Mouse (Mus musculus): ENCODE measurements around the gene Cth.
"Not testable (repeated sequence)": the region's sequence is repeated elsewhere in the genome, so short reads cannot be mapped to it uniquely, and the experiment has no call there.

Cth gene

DNA sequence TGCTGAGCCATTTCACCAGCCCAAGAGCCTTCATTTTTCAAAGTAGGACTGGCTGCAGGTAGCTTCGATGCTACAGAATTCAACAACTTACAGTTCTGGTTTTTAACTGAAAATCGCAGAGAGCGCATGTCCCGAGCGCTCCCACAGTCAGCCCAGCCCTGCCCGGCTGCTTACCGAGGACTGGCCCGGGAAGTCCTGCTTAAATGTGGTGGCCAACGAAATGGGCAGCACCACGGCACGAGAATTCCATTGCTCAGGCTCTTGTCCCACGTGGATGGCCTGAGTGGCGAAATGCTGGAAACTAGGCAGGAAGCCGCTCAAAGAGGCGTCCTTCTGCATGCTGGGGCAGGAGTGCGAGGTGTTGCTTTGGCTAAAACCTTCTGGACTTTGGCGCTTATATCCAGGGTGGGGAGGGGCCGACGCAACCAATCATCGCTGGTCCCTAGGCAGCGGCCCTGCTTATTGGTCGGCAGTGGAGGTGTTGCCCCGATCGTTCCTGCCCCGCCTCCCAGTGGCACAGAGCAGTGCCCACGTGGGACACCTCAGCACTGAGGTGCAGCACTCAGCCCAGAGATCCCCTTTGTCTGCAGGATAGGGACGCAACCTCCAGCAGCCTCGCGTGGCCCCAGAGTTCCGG is at the start of gene Cth:
TSS of gene Cth (minus strand) at position 386 of the 637 bp plus-strand sequence.
- DNase-seq (ENCODE audit: extremely low read depth, low read depth) = peak; percentile 93

DNA sequence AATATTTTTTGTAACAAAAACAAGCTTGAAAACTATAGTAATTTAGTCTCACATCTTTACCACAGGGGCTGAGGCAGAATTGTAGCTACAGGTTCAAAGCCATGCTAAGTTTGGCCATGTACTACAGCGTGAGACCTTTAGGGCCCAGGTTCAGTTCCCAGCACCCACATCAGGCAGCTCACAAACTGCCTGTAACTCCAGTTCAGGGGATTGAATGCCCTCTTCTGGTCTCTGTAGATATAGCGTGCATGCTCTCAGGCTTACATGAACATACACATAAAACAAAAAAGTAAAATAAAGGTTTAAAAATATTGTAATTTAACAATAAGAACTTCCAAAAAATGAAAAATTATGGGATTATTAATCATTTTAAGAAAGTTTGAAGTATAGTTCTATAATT is 48.4 kb upstream of the Cth start:
- DNase-seq (ENCODE audit: extremely low read depth, low read depth) = no peak

DNA sequence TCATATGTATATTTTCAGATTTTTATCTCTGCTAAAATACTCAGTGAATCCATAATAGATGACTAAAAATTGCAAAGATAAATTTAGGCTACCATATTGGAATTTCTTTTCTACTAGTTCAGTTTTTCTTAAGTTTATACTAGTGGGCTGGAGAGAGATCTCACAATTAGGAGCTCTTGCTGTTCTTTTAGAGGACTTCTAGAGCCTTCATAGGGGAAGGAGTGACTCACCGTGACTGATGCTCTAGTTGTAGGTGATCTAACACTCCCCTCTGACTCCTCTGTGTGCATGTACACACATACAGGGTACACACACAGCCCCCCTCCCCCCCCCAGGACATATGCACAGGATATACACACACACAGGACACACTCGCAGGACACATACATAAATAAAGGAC is 46.3 kb upstream of the Cth start:
- DNase-seq (ENCODE audit: extremely low read depth, low read depth) = no peak

DNA sequence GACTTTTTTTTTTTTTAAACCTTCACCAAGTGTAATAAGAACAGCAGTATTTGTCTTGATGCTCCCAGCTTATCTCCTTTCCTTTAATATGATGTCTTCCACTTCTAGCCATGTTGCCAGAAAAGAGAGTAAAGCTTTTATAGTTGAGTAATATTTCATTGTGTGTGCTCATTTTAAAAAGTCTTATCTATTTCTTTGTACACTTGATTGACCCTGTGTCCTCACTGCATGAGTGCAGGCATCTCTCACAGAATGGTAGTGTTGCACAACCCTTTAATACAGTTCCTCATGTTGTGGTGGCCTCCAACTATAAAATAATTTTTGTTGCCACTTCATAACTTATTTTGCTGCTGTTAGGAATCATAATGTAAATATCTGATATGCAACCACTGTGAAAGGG is 32.4 kb upstream of the Cth start:
- no peak for DNase-seq (ENCODE audit: extremely low read depth, low read depth)

DNA sequence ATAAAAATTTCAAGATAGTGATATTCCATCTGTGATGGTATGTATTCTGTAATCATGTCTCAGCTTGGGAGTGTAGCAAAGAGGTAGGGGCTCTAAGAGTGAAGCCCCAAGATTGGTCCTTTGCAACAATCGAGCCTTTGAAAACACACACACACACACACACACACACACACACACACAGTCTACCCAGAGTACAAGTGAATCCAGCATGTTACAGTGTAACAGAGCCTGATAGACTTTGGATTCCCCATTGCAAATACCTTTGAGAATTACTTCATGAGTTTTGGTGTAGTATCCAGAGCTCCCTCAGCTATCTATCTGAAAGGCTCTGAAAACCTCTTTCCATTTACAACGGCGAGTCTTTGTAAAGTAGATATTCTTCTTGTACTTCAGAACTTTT is 31.3 kb upstream of the Cth start:
- no peak for DNase-seq (ENCODE audit: extremely low read depth, low read depth)

DNA sequence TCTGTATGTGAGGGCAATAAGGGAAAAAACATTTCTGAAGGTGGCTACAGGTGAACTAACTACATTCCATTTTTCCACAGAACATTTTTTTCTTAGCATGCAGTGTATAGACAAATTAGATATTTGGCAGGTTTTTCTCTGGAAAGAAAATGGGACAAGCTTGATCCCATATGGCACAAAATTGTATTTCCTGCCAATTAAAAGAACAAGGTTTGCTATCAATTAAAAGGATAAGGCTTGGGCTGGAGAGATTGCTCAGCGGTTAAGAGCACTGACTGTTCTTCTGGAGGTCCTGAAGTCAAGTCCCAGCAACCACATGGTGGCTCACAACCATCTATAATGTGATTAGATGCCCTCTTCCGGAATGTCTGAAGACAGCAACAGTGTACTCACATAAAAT is 30.6 kb upstream of the Cth start:
- DNase-seq (ENCODE audit: extremely low read depth, low read depth) = no peak

DNA sequence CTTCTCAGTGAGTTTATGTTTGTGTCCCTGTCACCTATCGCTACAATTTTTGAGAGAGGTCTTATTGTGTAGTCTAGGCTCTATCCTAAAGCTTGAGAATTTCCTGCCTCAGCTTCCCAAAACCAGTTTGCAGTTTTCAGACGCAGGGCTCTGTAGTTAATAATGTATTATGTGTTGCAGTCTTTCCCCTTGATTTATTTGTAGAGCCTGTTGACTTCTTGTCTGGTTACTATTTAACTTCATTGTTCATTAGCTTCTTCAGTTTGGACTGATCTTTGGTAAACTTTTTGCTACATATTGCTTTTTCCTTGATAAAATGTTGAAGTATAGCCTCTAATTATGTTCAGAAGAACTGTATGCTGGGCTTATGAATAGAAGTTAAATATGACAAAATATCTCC is 27.8 kb upstream of the Cth start:
- no peak for DNase-seq (ENCODE audit: extremely low read depth, low read depth)

DNA sequence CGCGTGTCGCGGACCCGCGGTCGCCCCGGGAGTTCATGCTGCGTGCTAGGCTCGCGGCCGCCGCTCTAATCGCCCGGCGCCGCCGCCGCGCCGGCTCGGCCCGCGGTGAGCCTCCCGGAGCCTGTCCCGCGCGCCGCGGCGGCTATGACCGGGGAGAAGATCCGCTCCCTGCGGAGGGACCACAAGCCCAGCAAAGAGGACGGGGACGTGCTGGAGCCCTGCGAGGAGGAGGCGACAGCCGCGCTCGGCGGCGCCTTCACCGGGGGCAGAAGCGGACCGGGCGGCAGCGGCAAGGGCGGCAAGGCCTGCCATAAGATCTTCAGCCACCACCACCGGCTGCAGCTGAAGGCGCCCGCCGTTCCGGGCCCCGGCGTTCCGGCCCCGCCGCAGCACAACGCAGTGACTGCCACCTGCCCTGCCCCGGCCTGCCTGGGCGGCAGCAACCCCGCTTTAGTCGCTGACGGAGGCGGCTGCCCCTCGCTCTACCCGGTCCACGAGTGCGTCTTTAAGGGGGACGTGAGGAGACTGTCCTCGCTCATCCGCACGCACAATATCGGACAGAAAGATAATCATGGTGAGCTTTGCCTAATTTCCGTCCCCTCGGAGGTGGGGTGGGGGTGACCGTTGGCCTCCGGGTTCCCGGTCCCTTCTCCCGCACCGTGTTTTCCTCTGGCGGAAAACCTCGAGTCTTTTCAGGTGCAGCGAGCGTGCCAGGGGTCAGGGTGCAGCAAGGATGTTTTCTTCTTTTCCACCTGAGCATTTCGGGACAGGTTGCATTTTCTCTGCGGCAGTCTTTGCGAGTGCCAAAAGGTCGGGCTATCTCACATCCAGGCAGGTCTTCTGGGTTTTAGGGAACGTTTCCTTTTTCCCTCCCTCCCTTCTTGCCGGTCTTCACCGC is 22.8 kb upstream of the Cth start:
- DNase-seq (ENCODE audit: extremely low read depth, low read depth) = peak; percentile 24

DNA sequence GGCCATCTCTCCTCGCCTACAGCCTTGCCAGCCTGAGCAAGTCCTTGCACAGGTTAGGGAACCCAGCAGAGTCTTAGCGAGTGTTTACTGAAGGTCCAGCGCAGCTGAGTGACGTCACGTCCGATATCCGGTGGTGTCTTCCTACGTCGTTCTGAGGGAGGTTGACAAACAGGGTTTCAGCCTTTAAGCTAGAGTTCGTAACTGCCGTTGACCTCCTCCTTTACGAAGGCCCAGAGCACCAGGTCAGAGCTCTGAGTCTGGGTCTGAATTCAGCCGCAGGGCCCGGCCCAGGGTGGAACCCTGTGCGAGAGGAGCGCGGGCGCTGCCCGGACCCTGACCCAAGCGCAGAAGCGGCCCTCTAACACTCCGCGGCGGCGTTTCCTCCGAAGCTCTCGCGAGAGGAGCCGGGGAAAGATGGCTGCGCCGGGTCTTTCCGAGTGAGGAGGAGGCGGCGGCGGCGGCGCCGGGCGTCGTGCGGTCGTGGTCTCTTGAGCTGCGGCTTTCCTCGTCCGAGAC is 22.0 kb upstream of the Cth start, which contains the start of gene Ankrd13c:
TSS of gene Ankrd13c (plus strand) at position 397 of the 516 bp plus-strand sequence.
- DNase-seq (ENCODE audit: extremely low read depth, low read depth) = peak; percentile 97

DNA sequence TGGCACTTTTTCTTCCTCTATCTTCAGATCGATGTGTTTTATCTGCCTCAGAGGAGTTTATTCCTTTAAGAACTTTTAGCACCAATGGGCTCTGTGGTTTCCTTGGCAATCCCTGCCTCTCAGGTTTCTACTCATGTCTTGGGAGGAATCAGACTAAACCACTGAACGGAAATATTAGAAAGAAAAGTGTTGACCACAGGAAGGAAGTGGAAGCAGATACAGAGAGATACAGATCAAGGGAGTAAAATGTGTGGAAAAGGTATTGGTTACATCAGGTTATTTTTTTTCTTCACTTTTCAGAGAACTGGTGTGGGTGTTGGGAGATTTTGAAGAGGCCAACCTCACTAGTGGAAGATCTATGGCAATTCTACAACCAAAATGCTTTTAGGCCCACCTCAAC is 13.7 kb upstream of the Cth start:
- no peak for DNase-seq (ENCODE audit: extremely low read depth, low read depth)

DNA sequence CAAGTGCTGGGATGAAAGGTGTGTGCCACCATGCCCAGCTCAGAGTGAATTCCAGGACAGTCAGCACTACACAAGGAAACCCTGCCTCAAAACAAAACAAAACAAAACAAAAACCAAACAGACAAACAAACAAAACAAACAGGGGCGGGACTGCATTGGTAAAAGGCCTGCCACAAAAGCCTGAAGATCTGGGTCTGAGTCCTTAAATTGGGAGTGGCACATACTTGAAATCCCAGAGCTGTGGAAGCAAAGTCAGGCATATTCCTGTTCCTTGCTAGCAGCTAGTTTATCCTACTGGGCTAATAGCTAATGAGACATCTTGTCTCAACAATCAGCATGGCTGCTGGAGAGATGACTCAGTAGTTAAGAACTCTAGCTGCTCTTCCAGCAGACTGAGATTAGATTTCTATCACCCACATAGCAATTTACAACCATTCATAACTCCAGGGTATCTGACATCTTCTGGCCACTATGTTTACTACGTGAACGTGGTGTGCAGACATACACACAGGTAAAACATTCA is 9.5 kb upstream of the Cth start:
- no peak for DNase-seq (ENCODE audit: extremely low read depth, low read depth)

DNA sequence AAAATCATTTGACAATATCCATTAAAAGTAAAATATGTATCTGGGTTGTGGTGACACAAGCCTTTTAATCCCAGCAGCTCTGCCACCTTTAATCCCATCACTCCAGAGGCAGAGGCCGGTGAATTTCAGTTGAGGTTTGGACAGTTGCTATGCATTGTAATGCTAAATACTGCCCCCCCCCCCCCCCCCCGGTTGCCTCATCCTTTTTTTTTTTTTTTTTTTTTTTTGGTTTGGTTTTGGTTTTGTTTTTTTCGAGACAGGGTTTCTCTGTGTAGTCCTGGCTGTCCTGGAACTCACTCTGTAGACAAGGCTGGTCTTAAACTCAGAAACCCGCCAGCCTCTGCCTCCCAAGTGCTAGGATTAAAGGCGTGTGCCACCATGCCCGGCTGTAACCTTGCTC is 8.3 kb upstream of the Cth start:
- DNase-seq (ENCODE audit: extremely low read depth, low read depth) = not testable (repeated sequence)

DNA sequence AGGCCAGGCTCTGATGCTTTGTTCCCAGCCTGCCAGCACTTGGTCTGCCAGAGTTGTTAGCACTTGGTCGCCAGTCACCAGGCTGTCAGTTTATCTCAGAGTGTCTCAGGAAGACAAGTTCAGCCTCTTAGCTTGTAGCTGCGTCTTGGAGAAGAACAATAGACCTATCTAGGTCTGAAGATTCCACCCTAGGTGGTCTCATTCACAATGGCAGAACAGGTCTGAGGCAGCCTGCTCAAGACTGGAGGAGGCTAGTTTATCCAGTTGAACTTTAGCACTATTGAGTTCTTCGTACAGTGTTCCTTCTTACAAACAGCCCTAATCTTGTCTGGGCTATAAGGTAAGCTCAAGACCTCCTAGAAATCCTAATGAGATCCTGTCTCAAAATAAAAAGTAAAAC is 7.2 kb upstream of the Cth start:
- no peak for DNase-seq (ENCODE audit: extremely low read depth, low read depth)

DNA sequence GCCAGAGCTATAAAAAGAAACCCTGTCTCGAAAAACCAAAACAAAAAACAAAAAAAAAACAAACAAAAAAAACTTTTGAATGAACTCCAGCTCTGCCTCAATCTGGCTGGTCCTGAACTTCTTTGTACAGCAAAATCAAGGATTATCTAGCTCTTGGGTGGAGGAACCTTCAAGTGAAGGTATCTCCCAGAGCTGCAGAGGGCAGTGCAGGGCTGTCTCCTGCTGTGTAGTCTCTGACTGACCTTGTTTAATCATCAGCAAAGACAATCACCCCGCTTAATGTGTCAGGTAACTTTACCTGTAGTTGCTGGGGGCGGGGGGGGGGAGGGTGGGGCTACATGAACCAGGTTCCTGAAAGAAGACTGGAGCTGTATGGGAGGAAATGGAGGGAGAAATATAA is 6.7 kb upstream of the Cth start:
- no peak for DNase-seq (ENCODE audit: extremely low read depth, low read depth)

DNA sequence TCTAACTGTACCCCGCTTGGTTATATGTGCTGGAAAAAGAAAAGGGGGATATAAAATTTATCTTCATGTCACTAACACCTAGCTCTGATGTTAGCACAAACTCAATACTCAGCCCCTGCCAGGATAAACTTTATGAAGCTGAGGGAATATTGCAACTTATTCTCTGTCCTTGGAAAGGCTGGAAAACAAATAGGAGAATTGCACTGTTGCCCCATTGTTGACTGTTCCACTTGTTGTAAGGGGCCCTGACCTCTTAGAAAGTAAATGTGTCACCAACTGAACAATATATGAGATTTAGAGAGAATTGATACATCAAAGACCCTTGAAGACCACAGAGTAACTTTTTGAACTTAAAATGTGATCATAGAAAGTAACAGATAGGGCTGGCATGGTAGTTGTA is 4.5 kb upstream of the Cth start:
- DNase-seq (ENCODE audit: extremely low read depth, low read depth) = no peak

DNA sequence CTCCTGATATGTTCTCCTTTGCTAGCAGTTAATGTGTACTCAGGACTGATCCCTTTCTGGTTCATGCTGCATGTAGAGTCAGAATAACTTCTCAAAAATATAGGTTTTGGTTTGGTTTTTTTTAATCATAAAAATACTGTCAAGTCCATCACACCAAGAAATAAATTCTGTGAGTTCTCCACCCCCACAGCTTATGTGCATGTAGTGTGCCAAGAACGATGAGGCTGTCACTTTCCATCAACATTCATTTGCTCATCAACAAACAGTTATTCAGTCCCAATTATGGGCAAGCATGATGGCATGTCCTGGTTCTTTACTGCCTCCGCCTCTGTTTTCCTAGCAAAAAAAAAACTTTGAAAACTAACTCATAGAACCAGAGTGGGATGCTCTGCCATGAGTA is 3.9 kb upstream of the Cth start:
- no peak for DNase-seq (ENCODE audit: extremely low read depth, low read depth)

DNA sequence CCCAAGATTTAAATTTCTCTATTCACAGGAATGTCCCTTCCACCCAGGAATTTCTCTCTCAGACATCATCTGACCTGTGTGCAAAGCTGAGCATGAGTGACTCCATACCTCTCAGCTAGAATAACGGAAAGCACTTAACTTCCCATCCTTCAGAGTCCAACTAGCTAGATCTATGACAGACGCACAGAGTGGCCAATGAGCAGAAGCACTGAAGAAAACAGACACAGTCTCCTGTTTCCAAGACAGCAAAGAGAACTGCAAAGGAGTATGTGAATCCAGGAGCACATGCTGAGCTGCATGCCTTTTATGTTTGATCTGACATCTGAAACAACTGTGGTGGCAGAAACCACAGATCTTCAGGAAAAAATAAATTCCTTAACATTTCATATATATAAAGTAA is 1.9 kb upstream of the Cth start:
- no peak for DNase-seq (ENCODE audit: extremely low read depth, low read depth)

DNA sequence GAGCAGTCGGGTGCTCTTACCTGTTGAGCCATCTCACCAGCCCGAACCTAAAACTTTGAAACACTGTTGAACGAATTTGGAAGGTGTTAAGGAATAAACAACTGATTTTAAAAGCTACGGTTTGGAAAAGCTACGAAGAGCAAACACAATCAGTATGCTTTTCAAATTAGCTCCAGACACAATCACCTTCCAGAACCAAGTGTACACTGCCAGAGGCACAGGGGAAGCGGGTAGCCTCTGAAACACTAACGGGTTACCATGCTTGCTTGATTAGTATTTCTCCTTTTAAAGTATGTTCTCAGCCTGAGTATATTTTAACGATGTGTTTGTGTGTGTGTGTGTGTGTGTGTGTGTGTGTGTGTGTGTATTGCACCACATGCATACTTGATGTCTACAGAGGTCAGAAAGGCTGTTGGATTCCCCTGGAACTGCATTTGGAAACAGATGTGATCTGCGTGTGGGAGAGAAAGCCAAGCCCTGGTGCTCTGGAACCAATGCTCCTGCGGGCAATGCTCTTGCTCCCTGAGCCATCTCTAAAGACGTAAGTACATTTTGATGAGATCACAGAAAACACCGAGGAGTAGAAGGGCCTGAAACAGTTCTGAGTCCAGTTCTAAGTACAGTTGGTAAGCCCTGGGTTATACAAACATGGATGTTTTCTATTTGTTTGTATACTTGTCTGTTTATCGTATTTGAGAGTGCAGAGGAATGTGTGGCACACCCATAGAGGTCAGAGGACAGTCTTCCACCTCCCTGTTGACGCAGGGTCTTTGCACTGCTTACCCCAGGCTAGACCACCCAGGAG is 1.0 kb upstream of the Cth start:
- no peak for DNase-seq (ENCODE audit: extremely low read depth, low read depth)

DNA sequence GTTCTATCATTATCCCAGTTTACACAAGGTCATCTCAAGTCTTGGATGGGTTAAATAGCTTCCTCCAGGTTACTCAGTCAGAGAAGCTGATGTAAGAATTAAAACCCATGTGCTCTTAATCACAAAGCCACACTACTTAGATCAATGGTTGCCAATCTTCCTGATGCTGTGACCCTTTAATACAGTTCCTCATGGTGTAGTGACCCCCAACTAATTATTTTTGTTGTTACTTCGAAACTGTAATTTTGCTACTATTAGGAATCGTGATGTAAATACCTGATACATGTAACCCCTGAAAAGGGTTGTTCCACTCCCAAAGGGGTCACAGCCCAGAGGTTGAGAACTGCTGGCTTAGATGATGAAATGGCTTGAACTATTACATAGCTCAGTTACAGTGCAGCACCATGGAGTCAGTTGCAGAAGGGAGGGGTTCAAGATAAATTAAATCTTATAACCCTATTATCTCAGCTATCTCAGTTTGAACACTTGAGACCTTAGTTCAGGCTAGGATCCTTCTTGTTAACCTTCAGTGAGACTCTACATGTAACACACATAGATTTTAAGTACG is 1.5 kb downstream of the Cth start:
- no peak for DNase-seq (ENCODE audit: extremely low read depth, low read depth)

DNA sequence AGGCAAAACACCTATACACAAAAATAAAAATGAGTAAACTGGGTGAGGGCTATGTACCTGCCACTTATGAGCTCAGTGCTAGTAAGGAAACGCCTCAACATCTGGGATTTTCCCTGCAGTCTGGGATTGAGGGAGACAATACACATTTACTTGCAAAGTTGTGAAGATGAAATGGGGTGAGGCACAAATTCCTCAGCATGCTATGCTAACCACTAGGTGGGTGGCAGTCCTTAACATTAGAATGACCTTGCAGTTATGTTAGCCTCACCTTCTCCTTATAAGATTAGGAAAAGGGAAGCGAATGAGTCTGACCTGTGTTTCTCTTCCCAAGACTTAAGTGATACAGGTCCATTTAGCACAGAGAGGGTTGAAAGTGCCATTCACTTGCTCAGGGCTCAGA is 3.5 kb downstream of the Cth start:
- no peak for DNase-seq (ENCODE audit: extremely low read depth, low read depth)

DNA sequence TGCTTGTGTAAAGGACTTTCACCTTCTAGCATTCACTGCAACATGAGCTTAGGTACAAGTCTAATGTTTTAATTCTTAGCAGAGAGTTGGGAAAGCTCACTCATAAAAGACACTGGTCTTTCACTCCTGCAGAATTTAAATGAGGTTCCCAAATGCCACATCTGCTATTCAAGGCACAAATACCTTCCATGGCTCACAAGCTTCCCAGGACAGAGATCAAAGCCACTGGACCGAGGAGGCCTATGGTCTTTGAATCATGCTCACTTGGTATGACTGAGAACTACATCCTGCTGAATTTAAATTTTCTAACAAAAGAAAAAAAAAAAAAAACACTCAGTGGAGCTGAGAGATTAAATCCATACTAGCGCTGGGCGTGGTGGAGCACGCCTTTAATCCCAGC is 8.5 kb downstream of the Cth start:
- no peak for DNase-seq (ENCODE audit: extremely low read depth, low read depth)

Measured in MEL-GATA-1-ER (cell line).